8 mouse cellular contexts compared by ENCODE assay signal in the genomic region with DNA sequence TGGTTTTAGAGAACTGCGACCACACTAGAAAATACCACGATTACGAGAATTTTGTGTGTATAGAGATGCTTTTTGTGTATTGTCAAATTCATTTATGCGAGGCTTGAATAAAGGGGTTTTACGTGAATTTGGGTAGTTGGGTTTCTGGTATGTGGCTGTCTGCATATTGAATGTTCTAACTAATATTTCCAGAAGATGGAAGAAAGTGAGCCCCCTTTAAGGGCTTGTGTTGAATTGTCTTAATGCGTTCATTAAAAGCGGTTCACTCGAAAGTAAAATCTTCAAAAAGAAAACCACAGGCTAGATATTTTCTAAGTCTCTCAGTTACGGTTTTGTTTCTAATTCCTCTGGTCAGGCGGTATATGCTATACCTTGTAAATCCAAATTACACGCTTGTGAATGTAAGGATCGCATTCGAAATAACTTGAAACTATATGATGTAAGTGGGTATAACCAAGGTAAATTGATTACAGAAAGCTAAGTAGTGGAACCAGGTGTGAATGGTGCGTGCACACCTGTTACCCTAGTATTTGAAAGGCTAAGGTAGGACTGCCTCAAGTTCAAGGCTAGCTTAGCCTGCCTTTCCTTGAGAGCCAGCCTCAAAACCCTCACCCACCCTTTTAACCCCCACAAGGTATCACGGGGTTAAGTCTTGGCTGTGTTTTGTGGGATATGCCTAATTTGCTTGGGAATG. TPM values are rescaled to one million over a fixed set of nuclear protein-coding genes. Genes with fewer than 3 reads are reported as not detected.
DNase-seq lines count a peak whose midpoint lies in the region; ATAC-seq and TF ChIP-seq lines count a peak whose summit lies in the region.

No protein-coding gene starts in this region.

- H3K27me3 ChIP-seq in heart, adult 2 months (ENCODE audit: control insufficient read depth, insufficient read depth, low read length), result no peaks in the 10 kb centered on the region
- no peaks in the 10 kb centered on the region for H3K27me3 ChIP-seq in E14TG2a.4 (ENCODE audit: insufficient read depth, low read length)
- no peaks in the 10 kb centered on the region for H3K27me3 ChIP-seq in forebrain, embryonic 15.5 days
- no peaks in the 10 kb centered on the region for H3K27me3 ChIP-seq in liver, embryonic 15.5 days

- DNase-seq in heart, adult 2 months, result no peak
- no peak for DNase-seq in heart, postnatal 14 days
- DNase-seq in layer of hippocampus, adult 8-10 months (ENCODE audit: low spot score in 2 of 2), result no peak
- no peak for DNase-seq in layer of hippocampus, adult 9-10 months (ENCODE audit: low spot score)

- 0 out of 2 replicates have a peak, but pooled peaks cover 2% of the 10 kb centered on the region for H3K79me2 ChIP-seq in heart, adult 2 months (replicated peaks; ENCODE audit: control insufficient read depth, insufficient read depth, low read length)

- H3K4me1 ChIP-seq in heart, adult 2 months (ENCODE audit: control insufficient read depth, insufficient read depth, low read length), result peaks cover 7% of the 10 kb centered on the region
- peaks cover 58% of the 10 kb centered on the region for H3K4me1 ChIP-seq in E14TG2a.4 (replicated peaks; ENCODE audit: low read depth, low read length)
- peaks cover 24% of the 10 kb centered on the region for H3K4me1 ChIP-seq in forebrain, embryonic 15.5 days
- H3K4me1 ChIP-seq in liver, embryonic 15.5 days (replicated peaks), result peaks cover 31% of the 10 kb centered on the region

- H3K27ac ChIP-seq in heart, adult 2 months, result peak overlapping the region; percentile 98
- H3K27ac ChIP-seq in forebrain, embryonic 15.5 days (replicated peaks), result peak overlapping the region; percentile 98
- peak overlapping the region; percentile 97 for H3K27ac ChIP-seq in liver, embryonic 15.5 days (replicated peaks)

- peak overlapping the region; percentile 91 for H3K4me3 ChIP-seq in heart, adult 2 months
- peak overlapping the region; percentile 95 for H3K4me3 ChIP-seq in E14TG2a.4 (replicated peaks; ENCODE audit: low read length)
- peak overlapping the region; percentile 62 for H3K4me3 ChIP-seq in forebrain, embryonic 15.5 days
- H3K4me3 ChIP-seq in liver, embryonic 15.5 days (replicated peaks), result peak overlapping the region; percentile 95

- H3K9me3 ChIP-seq in E14TG2a.4 (ENCODE audit: low read length), result no peaks in the 10 kb centered on the region
- H3K9me3 ChIP-seq in forebrain, embryonic 15.5 days, result no peaks in the 10 kb centered on the region
- no peaks in the 10 kb centered on the region for H3K9me3 ChIP-seq in liver, embryonic 15.5 days (replicated peaks)

- TF ChIP-seq CTCF in heart, adult 2 months (IDR thresholded peaks at IDR 0.05), result no peak
- no peak for TF ChIP-seq CTCF in E14TG2a.4 (conservative IDR thresholded peaks at IDR 0.05; ENCODE audit: low read length)

- H3K4me2 ChIP-seq in forebrain, embryonic 15.5 days (replicated peaks), result peak overlapping the region; percentile 72
- peak overlapping the region; percentile 87 for H3K4me2 ChIP-seq in liver, embryonic 15.5 days

- ATAC-seq in forebrain, embryonic 15.5 days (replicated peaks), result no peak
- ATAC-seq in liver, embryonic 15.5 days (ENCODE audit: insufficient read depth), result no peak
- ATAC-seq in CD4-positive, CD25-positive, alpha-beta regulatory T cell, adult 4 months, result no peak

- TF ChIP-seq EP300 in heart, adult 2 months (IDR thresholded peaks at IDR 0.05; ENCODE audit: insufficient read depth, low read depth, low read length), result no peak

- WGBS in heart, adult 2 months, result 2% methylated on average over 15 of the region's 15 CpGs
- WGBS in forebrain, embryonic 15.5 days, result 2% methylated on average over 15 of the region's 15 CpGs
- WGBS in liver, embryonic 15.5 days (ENCODE audit: insufficient replicate concordance), result 3% methylated on average over 15 of the region's 15 CpGs

- no peak for TF ChIP-seq POLR2A in heart, adult 2 months (IDR thresholded peaks at IDR 0.05; ENCODE audit: insufficient read depth, low read depth, low read length)

- H3K36me3 ChIP-seq in heart, adult 2 months (ENCODE audit: control insufficient read depth, insufficient read depth, low read length), result peaks cover 37% of the 10 kb centered on the region
- H3K36me3 ChIP-seq in E14TG2a.4 (ENCODE audit: insufficient read depth, low read length), result peaks cover 54% of the 10 kb centered on the region
- H3K36me3 ChIP-seq in forebrain, embryonic 15.5 days, result peaks cover 27% of the 10 kb centered on the region
- peaks cover 47% of the 10 kb centered on the region for H3K36me3 ChIP-seq in liver, embryonic 15.5 days (replicated peaks)

- H3K9ac ChIP-seq in heart, adult 2 months (ENCODE audit: low read depth, low read length), result peak overlapping the region; percentile 33
- H3K9ac ChIP-seq in forebrain, embryonic 15.5 days (replicated peaks), result peak overlapping the region; percentile 86
- peak overlapping the region; percentile 98 for H3K9ac ChIP-seq in liver, embryonic 15.5 days

- intact Hi-C loops in heart, adult 2 months (cut with DNase I), result loop anchor here (2.0 kb wide), 1 partner anchor 116 kb away; no protein-coding TSS in a partner anchor
- intact Hi-C loops in heart, postnatal 14 days (cut with DNase I), result no loop called here

RNA-seq across cellular contexts. Expression of a gene that starts 1.3 kb away (rescaled TPM):
- total RNA-seq in heart, adult 2 months (2021), result 100 to 1,000 TPM; 177 to 180 TPM
- 18.5 and 44.9 TPM in 2 replicates for polyA plus RNA-seq in heart, adult 2 months (2012; rRNA removed)
- total RNA-seq in heart, postnatal 14 days (2021), result 100 to 1,000 TPM; 192 to 229 TPM
- polyA plus RNA-seq in forebrain, embryonic 15.5 days (2015; fragmentation: Nextera tagmentation; extraction: Ambion mirVana), result 256 and 258 TPM in 2 replicates
- 96.7 and 101 TPM in 2 replicates for polyA plus RNA-seq in liver, embryonic 15.5 days (2015; fragmentation: Nextera tagmentation; extraction: Ambion mirVana)
- 100 to 1,000 TPM; 271 to 283 (median 276) TPM for total RNA-seq in layer of hippocampus, adult 8-10 months (2022)
- 100 to 1,000 TPM; 113 to 198 TPM for polyA plus RNA-seq in CD4-positive, CD25-positive, alpha-beta regulatory T cell, adult 4 months (2017; shearing (Covaris generic))

RNA-seq across cellular contexts. Expression of a gene that starts 44.0 kb away (rescaled TPM):
- 10 to 100 TPM; 56.2 to 67.1 TPM for total RNA-seq in heart, adult 2 months (2021)
- 36.5 and 52.4 TPM in 2 replicates for polyA plus RNA-seq in heart, adult 2 months (2012; rRNA removed)
- total RNA-seq in heart, postnatal 14 days (2021), result 10 to 100 TPM; 67.5 to 78.8 TPM
- 13.3 and 14.3 TPM in 2 replicates for polyA plus RNA-seq in forebrain, embryonic 15.5 days (2015; fragmentation: Nextera tagmentation; extraction: Ambion mirVana)
- 37.1 and 40.7 TPM in 2 replicates for polyA plus RNA-seq in liver, embryonic 15.5 days (2015; fragmentation: Nextera tagmentation; extraction: Ambion mirVana)
- 10 to 100 TPM; 14.1 to 29.2 (median 20.6) TPM for total RNA-seq in layer of hippocampus, adult 8-10 months (2022)
- polyA plus RNA-seq in CD4-positive, CD25-positive, alpha-beta regulatory T cell, adult 4 months (2017; shearing (Covaris generic)), result 10 to 100 TPM; 41.7 to 45.5 TPM

Comparison
In these comparisons a context has a peak if more than half of its experiments do, and no peak if none do; other contexts are left out.
1. H3K9ac ChIP-seq: peak in every context shown above with its lines; median percentile 98 in liver, embryonic 15.5 days; 86 in forebrain, embryonic 15.5 days; 33 in heart, adult 2 months.